Mouse (Mus musculus): ENCODE results near the gene Pxk.
A peak's percentile ranks its signal among the peaks of the same experiment; 100 is the strongest.

Pxk gene

DNA sequence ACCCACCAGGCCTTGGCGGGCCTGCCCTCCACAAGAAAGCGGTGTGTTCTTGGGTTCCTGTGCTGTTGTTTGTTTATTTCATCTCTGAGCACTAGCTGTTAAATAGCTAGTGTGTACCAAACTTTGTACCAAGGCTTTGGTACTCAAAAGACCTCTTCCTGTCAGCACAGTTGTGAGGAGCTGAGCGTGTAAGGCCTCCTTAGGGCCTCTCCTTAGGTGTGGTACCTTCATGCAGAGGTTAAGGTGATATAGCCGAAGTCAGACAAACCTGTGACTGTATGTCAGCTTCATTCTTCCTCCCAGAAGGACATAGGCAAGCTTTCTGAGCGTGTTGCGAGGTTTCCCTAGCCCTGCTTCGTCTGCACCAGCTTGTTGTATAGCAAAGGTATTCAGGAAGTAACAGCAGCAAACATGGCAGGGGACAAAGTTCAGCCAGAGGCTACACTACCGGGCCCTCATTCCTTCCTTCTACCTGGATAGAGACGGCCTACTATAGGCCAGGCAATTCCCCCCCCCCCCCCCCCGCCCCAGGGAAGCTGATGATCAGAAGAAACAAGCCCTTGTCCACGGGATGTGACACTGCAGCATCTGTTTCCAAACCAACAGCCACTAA, 48.7 kb downstream of the Pxk start:
- no peak for DNase-seq (ENCODE audit: low read depth)

DNA sequence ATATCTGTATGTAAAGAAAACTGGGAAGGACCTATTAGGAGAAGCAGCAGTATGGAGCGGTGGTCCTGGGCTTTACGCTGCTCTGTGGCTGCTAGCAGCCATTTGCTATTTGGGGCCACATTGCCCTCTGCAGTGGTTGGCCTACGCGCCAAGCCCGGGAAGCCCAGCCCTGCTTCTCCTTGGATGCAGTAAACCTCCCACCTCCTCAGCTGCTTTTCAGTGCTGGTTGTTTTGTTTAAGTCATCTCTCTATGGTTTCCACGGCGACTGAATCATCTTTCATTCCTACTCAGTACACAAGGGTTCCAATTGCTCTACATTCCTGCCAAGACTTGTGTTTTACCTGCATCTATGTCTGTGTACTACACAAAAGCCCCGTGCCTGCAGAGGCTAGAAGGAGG, 50.8 kb downstream of the Pxk start:
- DNase-seq (ENCODE audit: low read depth), result no peak

DNA sequence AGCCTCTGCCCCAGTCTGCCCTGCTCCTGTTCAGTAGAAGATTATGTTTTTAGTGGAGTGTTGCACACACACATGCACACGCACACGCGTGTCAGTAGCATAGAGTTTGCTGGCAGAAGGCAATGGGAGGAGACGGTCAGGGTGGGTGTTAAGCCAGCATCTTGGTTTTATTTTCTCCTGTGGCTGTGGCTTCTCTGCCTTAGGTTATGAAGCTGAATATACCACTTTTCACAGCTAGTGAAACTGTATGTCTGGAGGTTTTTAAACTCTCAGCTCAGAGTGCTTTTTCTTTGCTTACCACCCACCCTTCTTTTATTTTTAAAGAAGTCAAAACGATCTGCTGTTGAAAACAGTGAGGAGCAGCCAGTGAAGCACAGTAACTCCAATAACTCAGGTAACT, 53.7 kb downstream of the Pxk start:
- no peak for DNase-seq (ENCODE audit: low read depth)

DNA sequence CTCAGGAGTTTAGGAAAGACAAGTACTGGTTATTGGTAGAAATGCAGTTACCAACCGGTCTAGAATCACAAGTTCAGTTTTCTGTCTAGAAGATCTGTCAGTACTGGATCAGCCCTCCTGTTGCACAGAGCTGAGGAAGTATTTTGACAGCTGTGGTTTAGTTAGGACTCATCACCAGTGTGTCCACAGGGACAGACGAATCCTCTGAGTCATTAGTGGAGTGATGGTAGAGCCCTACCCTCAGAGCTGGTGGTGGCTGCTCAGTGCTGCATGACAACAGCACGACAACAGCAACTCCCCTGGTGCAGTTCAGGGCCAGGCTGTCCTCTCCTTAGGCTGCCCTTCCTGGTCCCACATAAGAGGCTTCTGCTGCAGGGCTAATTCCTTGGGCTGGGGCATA, 56.1 kb downstream of the Pxk start:
- DNase-seq (ENCODE audit: low read depth), result no peak

DNA sequence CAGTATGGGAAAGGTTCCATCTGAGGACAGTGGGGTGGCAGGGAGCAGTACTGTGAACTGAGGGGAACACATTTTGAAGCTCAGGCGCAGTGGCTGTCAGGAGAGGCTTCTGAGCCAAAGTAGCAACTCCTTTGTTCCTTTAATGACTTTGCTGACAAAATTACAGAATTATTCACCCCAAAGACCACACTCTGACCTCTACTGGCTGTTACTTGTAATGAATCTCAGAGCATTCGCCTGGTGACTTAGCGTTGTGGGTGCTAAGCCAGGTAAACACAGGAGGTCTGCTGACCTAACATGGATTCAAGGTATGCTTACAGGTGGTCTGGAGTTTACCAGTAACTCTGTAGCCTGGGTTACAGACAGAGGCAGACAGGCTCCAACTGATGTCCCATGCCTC, 58.9 kb downstream of the Pxk start:
- DNase-seq (ENCODE audit: low read depth), result peak; percentile 42

DNA sequence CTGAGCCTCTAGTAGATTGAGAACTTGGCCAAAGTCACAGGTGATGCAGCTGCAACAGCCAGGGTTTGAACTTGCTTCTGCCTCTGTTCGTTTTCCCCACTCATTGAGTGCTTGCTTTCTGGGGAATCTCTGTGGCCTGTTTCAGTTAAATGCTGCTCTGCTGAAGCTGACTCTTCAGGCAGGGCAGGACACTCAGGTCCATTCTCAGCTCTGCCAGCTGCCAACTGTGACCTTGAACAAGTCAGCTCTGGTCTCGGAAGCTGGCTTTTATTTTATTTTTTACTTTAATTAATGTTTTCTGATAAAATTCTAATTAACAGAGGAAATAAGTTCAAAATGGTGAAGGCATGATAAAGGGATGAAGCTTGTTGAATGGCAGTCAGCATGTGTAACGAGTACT, 60.7 kb downstream of the Pxk start:
- no peak for DNase-seq (ENCODE audit: low read depth)

DNA sequence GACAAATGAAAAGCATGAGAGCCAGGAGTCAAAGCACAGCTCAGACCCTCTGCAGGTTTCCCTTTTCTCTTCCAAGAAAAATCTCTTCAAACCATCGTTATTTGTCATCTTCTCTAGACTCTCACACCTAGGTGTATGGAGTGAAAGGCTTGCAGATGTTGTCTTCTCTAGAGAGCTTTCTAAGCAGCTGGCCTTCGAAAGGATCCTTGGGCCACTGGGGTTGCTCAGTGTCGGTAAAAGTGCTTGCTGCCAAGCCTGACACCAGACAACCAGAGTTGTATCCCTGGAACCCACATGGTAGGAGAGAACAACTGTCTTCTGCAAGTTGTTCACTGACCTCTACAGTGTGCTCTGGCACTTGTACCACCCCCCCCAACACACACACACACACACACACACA, 61.1 kb downstream of the Pxk start:
- no peak for DNase-seq (ENCODE audit: low read depth)

DNA sequence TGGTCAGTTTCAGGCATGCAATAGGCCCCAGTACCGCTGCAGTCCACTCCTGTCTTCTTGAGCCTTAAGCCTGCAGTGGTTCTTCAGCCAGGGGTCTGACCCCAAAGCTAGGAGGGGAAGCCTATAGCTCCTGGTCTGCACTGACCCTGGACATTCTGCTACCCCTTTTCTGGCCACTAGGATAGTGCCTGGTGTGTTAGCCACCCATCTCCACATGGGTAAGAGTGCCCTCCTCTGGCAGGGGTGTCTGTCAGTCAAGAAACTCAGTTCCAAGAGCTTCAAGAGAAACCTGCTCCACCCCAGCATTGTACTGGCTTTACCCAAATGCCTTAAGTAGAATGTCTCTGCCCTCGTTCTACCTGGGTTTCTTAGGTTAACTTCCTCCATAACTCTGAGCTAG, 63.8 kb downstream of the Pxk start:
- no peak for DNase-seq (ENCODE audit: low read depth)

DNA sequence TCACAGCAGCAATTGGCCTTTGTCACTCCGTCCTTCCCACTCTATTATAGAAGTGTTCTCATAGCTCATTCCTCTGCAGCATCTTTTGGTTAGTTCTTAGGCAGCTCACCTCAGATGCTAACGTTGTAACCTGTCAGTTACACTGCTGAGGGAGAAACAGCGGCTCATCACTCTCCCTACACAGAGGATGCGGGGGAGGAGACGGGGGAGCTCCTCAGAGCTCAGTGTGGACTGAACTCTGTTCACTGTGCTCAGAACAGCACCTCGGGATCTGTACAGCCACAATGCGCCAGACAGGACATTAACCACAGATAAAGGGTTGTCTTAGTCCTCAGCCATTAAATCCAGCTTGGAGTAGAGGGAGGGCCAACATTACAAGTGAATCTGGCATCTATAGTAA, 66.5 kb downstream of the Pxk start:
- DNase-seq (ENCODE audit: low read depth), result no peak

DNA sequence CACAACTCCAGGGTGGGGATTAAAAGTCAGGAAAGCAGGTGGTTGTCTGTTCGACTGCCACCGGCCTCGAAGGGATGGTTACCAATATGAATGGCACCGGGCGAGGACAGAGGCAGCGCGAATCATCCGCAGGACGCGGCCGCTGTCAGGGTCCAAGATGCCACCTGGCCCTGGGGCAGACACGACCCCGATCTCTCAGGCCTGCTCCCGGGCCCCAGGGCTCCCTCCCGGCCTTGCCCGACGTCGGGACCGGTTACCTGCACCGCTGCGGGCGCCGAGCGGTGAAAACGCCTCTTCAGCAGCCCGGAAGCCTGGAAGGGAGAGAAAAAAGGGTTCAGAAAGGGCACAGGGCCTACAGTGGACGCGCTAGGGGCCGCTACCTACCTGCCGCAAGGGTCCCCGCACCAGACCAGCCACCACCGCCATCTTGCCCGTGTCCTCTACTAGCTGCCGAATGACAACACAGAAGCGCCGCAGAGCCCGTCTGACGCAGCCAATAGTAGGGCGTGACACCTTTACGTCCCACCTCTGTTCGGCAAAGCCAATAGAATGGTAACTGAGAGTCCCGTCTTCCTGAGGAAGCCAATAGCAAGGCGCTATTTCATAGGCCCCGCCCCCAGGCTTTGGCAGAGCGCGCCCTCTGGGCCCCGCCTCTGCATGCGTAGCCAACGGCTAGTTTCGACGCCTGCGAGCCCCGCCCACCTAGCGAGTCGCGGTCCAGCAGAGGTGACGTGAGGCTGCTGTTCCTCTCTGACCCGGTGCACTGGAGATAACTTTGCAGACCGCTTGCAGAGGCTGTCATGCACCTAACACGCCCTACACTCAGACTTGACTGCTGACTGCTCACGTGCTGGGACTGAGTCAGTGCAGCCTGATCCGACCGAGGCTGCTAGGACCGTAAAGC, 74.7 kb downstream of the Pxk start, which contains the start of gene Pdhb:
Gene Pdhb (minus strand): TSS at position 519 of the 904 bp plus-strand sequence.
- DNase-seq (ENCODE audit: low read depth), result peak; percentile 99

DNA sequence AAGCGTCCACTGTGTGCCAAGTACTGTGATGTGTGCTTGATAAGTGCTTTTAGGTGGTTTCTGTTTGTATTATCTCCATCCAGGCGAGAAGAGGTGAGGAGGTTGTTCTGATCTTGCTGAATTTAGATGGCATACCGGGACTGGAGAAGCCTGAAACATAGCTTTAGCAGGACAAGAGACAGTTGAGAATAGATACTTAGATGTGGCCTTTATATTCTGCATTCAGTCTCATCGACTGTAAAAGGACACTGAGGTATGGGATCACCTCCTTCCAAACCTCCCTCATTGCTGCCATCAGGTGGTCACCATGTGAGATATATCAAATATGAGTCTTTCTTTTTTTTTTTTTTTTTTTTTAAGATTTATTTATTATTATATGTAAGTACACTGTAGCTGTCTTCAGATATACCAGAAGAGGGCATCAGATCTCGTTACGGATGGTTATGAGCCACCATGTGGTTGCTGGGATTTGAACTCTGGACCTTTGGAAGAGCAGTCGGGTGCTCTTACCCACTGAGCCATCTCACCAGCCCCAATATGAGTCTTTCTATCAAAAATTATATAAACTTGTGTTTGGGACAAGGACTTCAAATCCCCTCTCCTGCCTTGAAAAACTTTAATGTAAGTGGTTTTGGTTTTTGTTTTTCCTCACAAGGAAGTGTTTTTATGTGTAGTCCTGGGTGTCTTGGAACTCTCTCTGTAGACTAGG, 75.7 kb downstream of the Pxk start:
- peak; percentile 83 for DNase-seq (ENCODE audit: low read depth)

DNA sequence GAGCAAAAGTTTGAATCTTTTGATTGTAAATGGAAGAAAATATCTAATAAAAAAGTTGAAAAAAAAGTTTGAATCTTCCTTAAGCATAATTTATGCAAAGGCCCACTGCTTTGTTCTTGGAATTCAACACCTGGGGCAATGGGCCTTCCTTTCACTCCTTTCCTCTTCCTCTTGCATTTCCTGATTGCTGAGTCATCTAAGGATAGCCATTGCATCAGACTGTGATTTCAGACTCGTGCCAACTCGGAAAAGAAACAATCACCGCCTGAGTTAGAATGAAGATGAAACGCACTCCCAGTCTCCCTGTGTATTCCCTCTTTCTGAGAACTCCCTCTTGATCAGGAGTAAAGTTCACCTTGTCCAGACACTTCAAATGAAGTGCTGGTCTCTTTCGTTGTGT, 76.6 kb downstream of the Pxk start:
- DNase-seq (ENCODE audit: low read depth), result no peak

DNA sequence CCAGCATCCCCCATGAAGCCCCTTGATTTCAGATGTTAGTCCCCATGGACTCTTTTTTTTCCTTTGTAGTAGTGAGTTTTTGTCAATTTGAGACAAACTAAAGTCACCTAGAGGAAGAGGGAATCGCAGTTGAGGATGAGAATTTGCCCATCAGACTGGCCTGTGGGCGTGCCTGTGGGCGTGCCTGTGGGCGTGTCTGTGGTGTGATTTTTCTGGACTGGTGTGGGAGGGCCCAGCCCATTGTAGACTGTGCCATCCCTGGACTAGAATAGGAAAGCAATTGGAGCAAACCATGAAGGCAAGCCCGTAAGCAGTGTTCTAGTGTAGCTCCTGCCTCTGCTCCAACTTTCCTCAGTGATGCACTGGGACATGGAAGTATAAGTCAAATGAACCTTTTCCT, 78.2 kb downstream of the Pxk start:
- DNase-seq (ENCODE audit: low read depth), result no peak

DNA sequence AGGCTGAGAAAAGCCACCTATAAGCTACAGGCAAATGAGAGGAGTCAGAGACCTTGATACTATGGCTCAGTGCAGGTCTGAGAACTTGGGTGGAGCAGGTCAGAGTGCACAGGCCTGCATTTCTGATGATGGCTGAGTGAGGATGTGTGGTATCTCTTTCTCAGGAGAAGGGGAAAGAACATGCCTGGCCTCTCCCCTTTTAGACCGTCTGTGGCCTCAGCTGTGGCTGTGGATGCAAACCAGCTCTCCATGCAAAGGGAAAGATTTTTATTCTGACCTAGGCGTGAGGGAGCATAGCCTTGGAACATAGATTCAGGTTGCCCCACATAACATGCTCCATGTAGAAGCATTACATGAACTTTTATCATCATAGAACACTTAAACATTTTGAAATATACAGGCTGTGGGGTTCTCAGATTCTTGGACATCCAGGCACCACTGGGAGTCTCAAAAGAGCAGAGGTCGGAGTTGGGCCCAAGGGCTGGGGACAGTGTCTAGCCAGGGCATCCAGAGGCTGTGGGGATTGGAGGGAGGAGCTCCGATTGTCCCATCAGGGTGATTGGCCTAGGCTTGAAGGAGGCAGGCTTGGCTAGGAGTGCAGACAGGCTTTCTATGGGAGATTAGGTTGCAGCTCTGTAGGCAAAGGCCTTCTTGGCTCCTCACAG, 82.5 kb downstream of the Pxk start:
- DNase-seq (ENCODE audit: low read depth), result no peak

DNA sequence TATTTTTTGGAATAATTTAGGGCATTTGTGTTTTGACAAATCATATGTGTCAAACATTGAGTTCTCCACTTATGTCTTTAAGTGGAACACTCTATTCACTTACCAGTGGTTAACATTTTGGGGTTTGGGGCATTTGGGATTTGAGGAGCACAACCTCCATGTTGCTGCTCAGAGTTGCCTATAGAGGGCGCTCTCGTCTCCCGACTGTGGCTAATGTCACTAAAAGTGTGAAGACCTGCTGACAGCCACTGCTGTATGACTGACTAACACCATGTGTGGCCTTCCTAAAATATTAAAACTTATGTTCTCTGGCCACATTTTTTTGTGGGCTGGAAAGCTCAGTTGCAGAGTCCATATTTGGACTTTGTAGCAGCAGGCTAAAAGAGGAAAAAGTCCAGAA, 85.3 kb downstream of the Pxk start:
- DNase-seq (ENCODE audit: low read depth), result no peak

DNA sequence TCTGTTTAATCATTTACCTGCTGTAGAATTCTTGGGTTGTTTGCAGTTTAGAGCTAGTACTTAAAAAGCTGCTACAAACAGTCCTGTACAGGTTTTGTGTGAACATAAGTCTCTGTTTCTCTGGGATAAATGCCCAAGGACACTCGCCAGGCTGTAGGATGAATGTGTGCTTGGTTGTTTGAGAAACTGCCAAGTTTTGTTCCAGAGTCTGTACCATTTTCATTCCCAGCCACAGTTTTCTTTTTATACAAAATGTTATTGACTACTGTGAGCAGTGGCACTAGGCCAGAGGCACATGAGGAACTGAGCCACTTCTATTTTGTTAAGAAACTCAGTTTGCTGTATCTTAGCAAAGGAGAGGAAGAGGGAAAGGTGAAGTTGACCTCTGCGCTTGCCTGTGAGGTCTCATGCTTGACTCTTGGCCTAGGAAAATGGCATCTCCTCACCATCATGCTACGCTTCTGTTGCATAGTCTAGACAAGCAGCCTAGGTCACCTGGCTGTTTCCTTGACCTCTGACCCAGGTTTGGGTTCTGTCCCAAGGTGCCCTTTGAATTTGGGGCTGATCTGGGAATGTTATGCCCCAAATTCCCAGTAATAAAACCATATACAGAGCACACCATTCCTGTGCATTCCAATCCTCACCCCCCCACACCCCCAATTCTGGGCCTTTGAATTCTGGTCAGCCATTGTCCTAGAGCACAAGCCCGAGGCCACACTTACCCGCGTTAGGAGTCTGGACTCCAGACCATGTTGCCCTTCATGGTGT, 88.5 kb downstream of the Pxk start:
- no peak for DNase-seq (ENCODE audit: low read depth)

DNA sequence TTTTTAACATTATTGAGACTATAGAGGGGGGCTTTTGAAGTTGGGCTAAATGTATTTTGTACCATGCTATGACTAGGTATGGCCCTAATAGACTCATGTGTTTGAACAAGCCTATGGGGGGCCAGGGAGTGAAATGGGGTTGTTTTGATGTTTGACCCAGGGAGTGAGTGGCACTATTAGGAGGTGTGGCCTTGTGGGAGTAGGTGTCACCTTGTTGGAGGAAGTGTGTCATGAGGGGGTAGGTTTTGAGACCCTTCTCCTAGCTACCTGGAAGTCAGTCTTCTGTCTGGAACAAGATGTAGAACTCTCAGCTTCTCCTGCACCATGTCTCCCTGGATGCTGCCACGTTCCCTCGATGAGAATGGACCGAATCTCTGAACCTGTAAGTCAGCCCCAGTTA, 92.5 kb downstream of the Pxk start:
- no peak for DNase-seq (ENCODE audit: low read depth)

DNA sequence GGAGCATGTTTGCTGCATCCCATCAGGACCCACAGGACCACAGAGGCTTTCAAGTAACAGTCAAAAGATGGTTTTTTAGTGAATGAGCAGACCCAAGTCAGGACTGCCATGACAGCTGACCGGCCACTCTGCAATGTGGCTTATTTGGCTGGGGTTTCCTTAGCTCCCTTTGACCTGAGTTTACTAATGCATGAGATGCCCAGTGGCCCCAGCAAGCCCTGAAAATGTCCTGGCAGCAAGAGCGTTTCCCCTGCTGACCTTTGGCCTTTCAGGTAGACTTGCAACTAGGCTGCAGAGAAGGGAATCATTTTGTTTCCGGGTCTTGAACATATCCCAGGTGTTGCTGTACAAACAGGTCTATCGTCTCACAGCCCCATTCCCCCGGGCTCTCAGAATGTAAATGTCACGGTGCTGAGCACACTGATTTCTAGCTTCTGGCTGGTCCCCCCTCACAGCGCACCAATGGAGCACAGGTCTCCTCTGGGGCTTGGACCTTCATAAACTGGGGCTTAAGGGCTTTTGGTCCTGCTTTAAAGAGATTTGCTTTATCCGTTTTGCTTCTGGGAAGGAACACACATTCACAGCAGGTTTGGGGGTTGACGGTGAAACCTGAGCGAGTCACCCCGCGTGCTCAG, 93.4 kb downstream of the Pxk start:
- DNase-seq (ENCODE audit: low read depth), result no peak

DNA sequence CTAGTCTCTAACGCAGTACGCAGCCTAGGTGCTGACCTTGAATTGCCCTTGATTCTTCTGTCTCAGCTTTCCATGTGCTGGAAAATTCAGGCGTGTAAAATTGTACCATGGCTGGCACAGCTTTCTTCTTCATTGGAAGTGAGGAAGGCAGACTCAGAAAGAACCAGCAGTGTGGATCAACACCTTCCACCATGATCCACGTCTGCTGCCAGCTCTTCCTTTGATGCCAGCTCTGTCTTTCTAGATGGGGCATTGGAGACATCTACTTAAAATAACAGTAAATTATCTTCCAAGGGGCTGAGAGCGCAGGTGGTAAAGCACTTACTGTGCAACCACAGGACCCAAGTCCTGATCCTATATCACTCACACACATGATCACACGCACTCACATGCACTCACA, 94.7 kb downstream of the Pxk start:
- no peak for DNase-seq (ENCODE audit: low read depth)

DNA sequence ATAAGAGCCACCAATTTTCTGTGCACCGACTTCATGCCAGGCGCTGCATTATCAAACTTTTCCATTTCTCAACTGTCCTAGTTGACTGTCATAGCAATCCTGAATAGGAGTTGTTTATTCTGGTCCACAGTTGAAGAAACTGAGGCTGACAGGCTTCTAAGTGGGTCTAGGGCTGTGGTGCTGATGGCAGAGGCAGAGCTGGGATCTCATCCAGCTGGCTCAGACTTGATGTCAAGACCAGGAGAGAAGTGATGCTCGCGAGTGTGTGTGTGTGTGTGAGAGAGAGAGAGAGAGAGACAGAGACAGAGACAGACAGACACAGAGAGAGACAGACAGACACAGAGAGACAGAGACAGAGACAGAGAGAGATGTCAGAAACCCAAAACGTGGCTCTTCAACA, 102.8 kb downstream of the Pxk start:
- DNase-seq (ENCODE audit: low read depth), result no peak

DNA sequence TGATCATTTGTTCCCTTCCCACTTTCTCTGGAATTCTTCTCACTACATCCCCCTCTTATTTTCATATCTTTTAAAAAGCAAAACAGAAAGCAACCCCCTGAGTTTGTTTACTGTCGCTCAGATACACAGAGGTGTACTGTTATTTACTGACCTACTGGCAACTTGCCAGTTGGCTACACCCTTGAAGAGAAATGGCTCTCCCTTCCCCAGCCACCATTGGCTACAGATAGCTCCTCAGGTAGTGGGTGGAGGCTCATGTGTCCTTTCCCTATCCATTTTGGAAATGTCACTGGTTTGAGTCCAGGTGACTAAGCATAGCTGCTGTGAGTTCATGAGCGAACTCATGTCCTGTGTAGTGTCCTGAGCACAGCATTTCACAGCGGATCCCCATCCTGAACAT, 103.7 kb downstream of the Pxk start:
- DNase-seq (ENCODE audit: low read depth), result no peak
